Mouse (Mus musculus) heart, embryonic 12.5 days (tissue): ENCODE data around the gene Rpl10. TPM values are rescaled to one million over a fixed set of nuclear protein-coding genes. Genes with fewer than 3 reads are reported as not detected.

Experiments used
- ATAC-seq: fragments of 200-750 bp; cut with Nextera tagmentation; 2 replicates; pipeline ENCODE4 v1.8.0; 2017; ENCODE audit warnings: moderate TSS enrichment, moderate library complexity; ENCODE audit not compliant: insufficient number of reproducible peaks, low FRiP score
- H3K27ac ChIP-seq: fragments of 300-500 bp; sonication (generic); 2 replicates; pipeline ENCODE4 v1.5.1; 2016; ENCODE audit warnings: mild to moderate bottlenecking, moderate library complexity; ENCODE audit not compliant: poor library complexity, severe bottlenecking
- H3K27me3 ChIP-seq: fragments of 300-500 bp; sonication (generic); replicated peaks from 2 replicates; pipeline ENCODE4 v1.6.1; 2016; ENCODE audit warnings: mild to moderate bottlenecking, moderate library complexity
- H3K36me3 ChIP-seq: fragments of 300-500 bp; sonication (generic); 2 replicates; pipeline ENCODE4 v1.6.1; 2016; ENCODE audit warnings: mild to moderate bottlenecking, moderate library complexity
- H3K4me1 ChIP-seq: fragments of 300-500 bp; sonication (generic); replicated peaks from 2 replicates; pipeline ENCODE4 v1.6.1; 2016; ENCODE audit warnings: mild to moderate bottlenecking
- H3K4me2 ChIP-seq: fragments of 300-500 bp; sonication (generic); 2 replicates; pipeline ENCODE4 v1.6.1; 2016; ENCODE audit warnings: mild to moderate bottlenecking, moderate library complexity
- H3K4me3 ChIP-seq: fragments of 300-500 bp; sonication (generic); 2 replicates; pipeline ENCODE4 v1.5.1; 2016; ENCODE audit warnings: mild to moderate bottlenecking
- H3K9ac ChIP-seq: fragments of 300-500 bp; sonication (generic); 2 replicates; pipeline ENCODE4 v1.6.1; 2016; ENCODE audit warnings: mild to moderate bottlenecking, moderate library complexity
- H3K9me3 ChIP-seq: fragments of 300-500 bp; sonication (generic); replicated peaks from 2 replicates; pipeline ENCODE4 v1.6.1; 2016; ENCODE audit warnings: mild to moderate bottlenecking, moderate library complexity
- WGBS: fragments of 180-500 bp; shearing (Covaris S2); methylation state at CpG from one replicate; pipeline ENCODE4 v1.1.7; 2016; 5-methylcytosine and 5-hydroxymethylcytosine counted together
- polyA plus RNA-seq: library from polyadenylated mRNA; unstranded; fragments of >200 nt; fragmentation: Nextera tagmentation; extraction: Ambion mirVana; gene quantifications from 2 replicates; pipeline ENCODE4 v1.2.1, GENCODE M21; 2016

Rpl10 gene
- polyA plus RNA-seq, 1 experiment from 2014 or later = 437 TPM

DNA sequence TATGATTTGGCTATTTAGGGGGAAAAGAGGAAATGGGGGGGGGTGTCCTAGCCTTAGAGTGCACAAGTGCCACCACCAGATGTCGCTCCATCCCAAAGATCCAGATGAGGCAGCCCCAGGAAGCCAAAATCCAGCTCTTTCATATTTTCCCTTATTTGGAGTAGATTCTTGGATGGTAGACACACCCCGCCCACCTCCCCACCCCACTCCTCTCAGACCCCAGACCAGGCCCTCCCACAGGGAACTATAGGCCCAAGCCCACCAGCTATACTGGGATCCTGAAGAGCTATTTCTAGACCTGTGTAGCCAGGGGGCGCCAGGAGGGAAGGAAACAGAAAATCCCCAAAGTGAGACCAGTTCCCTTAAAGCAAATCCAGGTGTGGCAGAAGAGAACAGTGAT lies 22.0 kb upstream of the Rpl10 start:
- Histone ChIP-seq H3K4me1 (peaks cover 7% of the 10 kb centered on the region), H3K4me3 (peak overlapping the region; percentile 53), H3K36me3 (no peaks in the 10 kb centered on the region), H3K9me3 (no peaks in the 10 kb centered on the region), H3K27me3 (no peaks in the 10 kb centered on the region), H3K4me2 (peak overlapping the region; percentile 71), H3K27ac (peak overlapping the region; percentile 73), H3K9ac (peak overlapping the region; percentile 67)
- 5% methylated on average over 3 of the region's 3 CpGs for WGBS
- no peak for ATAC-seq

DNA sequence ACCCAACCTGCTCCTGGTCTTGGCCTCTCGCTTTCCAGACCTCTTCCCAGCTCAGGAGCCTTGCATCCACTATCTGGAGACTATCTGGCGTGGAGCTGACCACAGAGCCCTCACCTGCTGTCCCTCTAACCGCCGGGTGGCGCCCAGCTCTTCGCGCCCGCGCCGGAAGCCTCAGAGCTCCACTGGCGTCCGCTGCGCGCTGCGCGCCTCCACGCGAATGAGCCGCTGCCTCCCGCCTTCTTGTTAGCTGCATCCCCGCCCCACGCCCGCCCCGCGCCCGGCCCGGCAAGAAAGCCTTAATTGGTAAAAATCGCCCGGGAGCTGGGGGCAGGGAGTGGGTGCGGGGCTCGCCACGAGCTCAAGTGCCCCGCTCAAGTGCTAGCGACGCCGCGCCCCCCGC lies 21.0 kb upstream of the Rpl10 start, which contains the start of gene Flna:
Gene Flna (minus strand): TSS at position 206 of the 400 bp plus-strand sequence.
- no peak for ATAC-seq
- H3K4me2 ChIP-seq = peak within 1 kb of the TSS; percentile 71
- H3K9ac ChIP-seq = peak within 1 kb of the TSS; percentile 67
- H3K4me1 ChIP-seq = 0 out of 2 replicates have a peak, but pooled peaks cover 3% of the 10 kb centered on the region
- peak within 1 kb of the TSS; percentile 73 for H3K27ac ChIP-seq
- H3K27me3 ChIP-seq = no peaks in the 10 kb centered on the region
- WGBS = 10% methylated on average over 38 of the region's 38 CpGs
- H3K36me3 ChIP-seq = no peaks in the 10 kb centered on the region
- H3K4me3 ChIP-seq = peak within 1 kb of the TSS; percentile 53
- H3K9me3 ChIP-seq = no peaks in the 10 kb centered on the region

DNA sequence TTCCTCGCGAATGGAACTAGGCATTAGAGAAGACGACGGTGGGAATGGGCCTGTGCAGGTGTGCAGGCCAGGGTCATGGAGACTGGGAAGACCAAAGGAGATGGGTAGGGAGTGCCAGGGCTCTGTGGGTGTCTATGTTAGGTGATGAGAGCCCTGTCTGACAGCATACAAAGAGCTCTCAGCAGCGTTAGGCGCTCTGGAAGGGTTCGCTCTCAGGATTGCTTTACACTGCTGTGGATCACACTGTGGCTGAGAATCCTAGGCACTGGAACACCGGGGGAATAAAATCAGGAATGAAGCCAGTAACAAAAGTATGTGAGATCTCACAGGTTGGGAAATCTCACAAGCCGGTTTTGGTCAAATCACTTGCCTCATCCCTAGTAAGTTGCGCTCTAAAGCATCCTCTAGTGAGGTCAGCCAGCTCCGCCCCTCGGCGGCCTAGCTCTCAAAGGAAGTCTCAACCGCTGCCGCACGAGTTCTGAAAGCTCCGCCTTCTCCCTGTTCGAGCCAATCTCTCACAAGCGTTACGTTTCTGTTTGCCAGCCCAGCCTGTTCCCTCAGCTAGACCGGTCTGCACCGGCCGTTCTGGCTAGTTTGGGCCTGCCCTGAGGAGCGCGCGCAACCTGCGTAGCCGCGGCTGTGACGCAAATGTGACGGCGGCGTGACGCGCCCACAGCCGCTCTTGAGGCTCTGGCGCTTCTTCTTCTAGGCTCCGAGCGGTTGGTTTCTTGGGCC lies 16.3 kb upstream of the Rpl10 start, which contains the start of gene Emd:
Gene Emd (plus strand): TSS at position 535 of the 735 bp plus-strand sequence.
- peak within 1 kb of the TSS; percentile 63 for H3K4me3 ChIP-seq
- H3K4me1 ChIP-seq = peaks cover 7% of the 10 kb centered on the region; the same call in 1 of the 2 replicates
- ATAC-seq = peak; percentile 95
- H3K27me3 ChIP-seq = no peaks in the 10 kb centered on the region
- no peaks in the 10 kb centered on the region for H3K9me3 ChIP-seq
- H3K36me3 ChIP-seq = peaks cover 23% of the 10 kb centered on the region
- H3K27ac ChIP-seq = peak within 1 kb of the TSS; percentile 96
- peak within 1 kb of the TSS; percentile 79 for H3K4me2 ChIP-seq
- H3K9ac ChIP-seq = peak within 1 kb of the TSS; percentile 84
- WGBS = 23% methylated on average over 39 of the region's 39 CpGs

DNA sequence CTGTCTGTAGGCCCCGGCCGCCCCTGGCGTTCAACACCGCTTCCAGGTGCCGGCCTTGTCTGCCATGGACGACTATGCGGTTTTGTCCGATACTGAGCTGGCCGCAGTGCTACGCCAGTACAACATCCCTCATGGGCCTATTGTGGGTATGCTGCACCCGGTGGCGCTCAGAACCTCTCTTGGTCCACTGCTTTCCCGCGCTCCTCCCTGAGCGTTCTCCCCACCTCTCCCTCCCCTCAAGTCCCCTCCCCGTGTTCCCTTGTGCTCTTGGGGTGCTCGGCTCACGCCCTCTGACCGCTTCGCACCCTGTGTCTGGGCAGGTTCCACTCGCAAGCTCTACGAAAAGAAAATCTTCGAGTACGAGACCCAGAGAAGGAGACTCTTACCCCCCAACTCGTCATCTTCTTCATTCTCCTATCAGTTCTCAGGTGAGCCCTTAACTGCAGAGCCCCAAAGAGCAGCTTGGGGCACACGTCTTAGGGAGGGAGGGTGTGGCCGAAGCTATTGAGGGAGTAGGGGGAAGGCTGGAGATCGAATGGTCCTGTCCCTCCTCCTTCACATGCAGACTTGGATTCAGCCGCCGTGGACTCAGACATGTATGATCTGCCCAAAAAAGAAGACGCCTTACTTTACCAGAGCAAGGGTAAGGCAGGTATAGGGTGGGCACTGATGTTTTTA lies 15.6 kb upstream of the Rpl10 start:
- Histone ChIP-seq H3K9me3 (no peaks in the 10 kb centered on the region), H3K36me3 (peaks cover 23% of the 10 kb centered on the region), H3K4me2 (peak overlapping the region; percentile 79), H3K27me3 (no peaks in the 10 kb centered on the region), H3K4me3 (peak overlapping the region; percentile 63), H3K9ac (peak overlapping the region; percentile 84), H3K27ac (peak overlapping the region; percentile 96), H3K4me1 (peaks cover 5% of the 10 kb centered on the region; the same call in 1 of the 2 replicates)
- WGBS = 21% methylated on average over 31 of the region's 31 CpGs
- ATAC-seq = peak; percentile 70

DNA sequence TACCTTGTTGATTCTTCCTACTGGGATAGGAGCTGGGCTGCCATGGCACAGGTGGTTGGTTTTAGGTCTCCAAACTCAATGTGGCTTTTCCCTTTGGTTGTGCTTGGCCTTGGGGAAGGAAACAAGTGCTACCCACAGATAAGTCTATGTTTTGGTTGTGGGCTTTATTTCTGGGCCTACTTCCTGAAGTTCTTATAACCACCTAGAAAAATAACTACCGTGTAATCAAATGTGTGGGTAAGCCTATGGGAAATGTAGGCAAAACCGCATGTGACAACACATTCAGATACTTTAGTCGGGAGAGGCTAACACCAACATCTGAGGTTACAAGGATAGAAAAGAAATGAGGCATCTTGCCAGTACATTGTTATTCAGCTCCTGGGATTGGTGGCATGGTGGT lies 12.9 kb upstream of the Rpl10 start:
- H3K4me1 ChIP-seq = peaks cover 4% of the 10 kb centered on the region; the same call in 1 of the 2 replicates
- whole genome bisulfite sequencing = 83% methylated on average over 3 of the region's 3 CpGs
- H3K27me3 ChIP-seq = no peaks in the 10 kb centered on the region
- H3K27ac ChIP-seq = no peak overlapping the region
- H3K9ac ChIP-seq = no peak overlapping the region
- no peak overlapping the region for H3K4me2 ChIP-seq
- H3K9me3 ChIP-seq = no peaks in the 10 kb centered on the region
- H3K4me3 ChIP-seq = no peak overlapping the region
- H3K36me3 ChIP-seq = peaks cover 25% of the 10 kb centered on the region
- no peak for ATAC-seq

DNA sequence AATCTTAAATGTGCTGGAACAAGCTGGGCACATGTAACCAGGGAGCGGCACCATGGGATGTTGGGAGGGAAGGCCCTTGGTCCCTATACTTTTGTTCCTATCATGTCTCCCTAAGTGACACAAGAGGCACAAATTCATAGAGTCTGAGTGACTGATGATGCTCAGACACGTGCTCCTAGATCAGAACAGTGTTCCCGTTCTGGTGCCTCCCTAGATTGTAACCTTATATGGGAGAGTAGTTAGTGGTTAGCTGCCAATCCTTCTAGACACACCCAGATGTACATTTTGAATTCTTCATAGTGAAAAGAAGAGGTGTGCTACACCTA lies 913 bp upstream of the Rpl10 start:
- Histone ChIP-seq H3K4me2 (peak overlapping the region; percentile 65), H3K9ac (peak overlapping the region; percentile 60), H3K4me3 (peak overlapping the region; percentile 67), H3K36me3 (peaks cover 7% of the 10 kb centered on the region), H3K4me1 (no peaks in the 10 kb centered on the region), H3K27ac (peak overlapping the region; percentile 92), H3K27me3 (no peaks in the 10 kb centered on the region), H3K9me3 (no peaks in the 10 kb centered on the region)
- WGBS = 29% methylated on average over 3 of the region's 3 CpGs
- peak; percentile 22; the same call in 1 of the 2 replicates for ATAC-seq

DNA sequence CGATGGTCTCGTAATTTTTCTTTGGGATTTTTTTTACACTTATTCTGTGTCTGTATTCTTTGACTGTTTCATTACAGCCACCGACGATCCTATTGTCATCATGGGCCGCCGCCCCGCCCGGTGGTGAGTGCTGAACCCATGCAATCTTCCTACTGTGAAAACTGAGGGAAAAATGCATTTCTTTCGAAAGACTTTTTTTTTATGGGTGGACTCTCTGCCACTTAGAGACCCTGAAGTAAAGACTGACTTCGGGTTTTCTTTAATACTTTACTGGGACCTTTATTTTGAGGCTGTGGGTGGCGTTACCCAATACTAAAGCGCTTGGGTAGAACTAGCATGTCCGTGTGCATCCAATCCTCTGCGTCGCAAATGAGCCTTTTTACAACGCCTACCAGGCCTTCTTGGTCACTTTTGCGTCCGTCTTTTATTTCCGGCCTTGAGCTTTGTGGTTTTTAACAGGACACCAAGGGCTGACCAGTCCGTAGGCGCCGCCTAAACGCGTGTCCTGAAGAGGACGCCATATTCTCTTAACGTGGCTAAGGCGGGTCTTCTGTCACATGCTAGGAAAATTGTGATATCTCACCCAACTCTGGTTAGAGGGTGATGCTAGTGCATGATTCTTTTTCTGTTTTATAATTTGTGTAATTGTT lies 415 bp downstream of the Rpl10 start:
- Histone ChIP-seq H3K27me3 (no peaks in the 10 kb centered on the region), H3K36me3 (peaks cover 7% of the 10 kb centered on the region), H3K27ac (peak overlapping the region; percentile 76), H3K4me2 (peak overlapping the region; percentile 65), H3K9ac (peak overlapping the region; percentile 88), H3K4me3 (peak overlapping the region; percentile 67), H3K4me1 (no peaks in the 10 kb centered on the region), H3K9me3 (no peaks in the 10 kb centered on the region)
- no peak for ATAC-seq
- 11% methylated on average over 27 of the region's 27 CpGs for WGBS

DNA sequence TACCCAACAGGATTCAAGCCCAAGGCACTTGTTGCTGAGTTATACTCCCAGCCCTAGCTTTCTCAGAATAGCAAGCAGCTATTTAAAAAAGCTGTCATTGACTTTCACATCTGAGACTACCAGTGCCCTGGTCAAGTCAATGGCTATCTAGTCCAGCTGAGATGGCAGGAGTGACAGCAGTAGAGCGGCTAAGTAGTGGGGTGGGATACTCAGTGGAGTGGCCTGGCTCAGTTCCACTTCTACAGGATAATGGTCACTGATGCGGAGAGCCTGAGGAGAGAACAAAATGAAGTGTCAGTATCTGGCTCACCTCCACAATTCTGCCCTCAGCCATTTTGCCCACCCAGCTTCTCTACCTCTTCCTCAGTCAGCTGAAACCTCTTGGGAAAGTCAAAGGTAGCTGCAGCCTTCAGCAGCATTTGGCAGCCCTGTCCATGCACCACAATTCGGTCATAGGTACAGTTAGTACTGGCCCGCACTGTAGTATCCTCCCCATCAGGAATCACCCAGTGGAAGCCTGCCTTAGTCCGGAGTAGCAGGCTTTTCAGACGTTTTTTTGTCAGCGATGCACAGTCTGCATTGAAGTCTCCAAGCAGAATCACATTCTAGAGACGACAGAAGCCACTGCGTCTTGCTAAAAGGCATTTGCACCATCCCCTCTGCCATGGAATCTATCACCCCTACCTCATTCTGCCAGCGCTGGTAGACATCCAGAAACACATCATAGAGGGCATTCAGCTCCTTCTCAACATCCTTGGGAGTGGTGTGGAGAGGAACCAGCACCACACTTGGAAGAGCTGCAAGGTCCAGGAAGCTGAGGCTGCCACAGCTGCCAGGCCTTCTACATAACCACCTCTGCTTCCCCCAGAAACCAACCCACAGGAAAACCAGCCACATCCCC lies 3.1 kb downstream of the Rpl10 start:
- no peak for ATAC-seq
- Histone ChIP-seq H3K27ac (no peak overlapping the region), H3K4me1 (no peaks in the 10 kb centered on the region), H3K36me3 (peaks cover 7% of the 10 kb centered on the region), H3K4me3 (no peak overlapping the region), H3K9me3 (no peaks in the 10 kb centered on the region), H3K4me2 (no peak overlapping the region), H3K9ac (no peak overlapping the region), H3K27me3 (no peaks in the 10 kb centered on the region)
- WGBS = 25% methylated on average over 10 of the region's 10 CpGs

DNA sequence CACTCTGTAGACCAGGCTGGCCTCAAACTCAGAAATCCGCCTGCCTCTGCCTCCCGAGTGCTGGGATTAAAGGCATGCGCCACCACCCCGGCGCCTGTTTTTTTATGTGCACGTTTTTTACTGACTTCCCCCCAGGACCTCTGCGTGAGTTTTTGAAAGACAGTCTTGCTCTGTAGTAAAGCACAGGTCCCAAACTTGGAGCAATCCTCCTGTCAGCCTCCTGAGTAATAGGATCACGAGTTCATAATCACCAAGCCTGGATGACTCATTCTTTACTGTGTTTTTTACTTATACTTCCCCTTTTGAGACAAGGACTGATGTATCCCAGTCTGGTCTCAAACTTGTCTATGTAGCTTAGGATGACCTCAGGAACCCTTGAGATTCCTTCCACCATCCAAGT lies 7.3 kb downstream of the Rpl10 start:
- Histone ChIP-seq H3K4me1 (no peaks in the 10 kb centered on the region), H3K36me3 (no peaks in the 10 kb centered on the region), H3K27ac (no peak overlapping the region), H3K9ac (no peak overlapping the region), H3K4me3 (no peak overlapping the region), H3K9me3 (no peaks in the 10 kb centered on the region), H3K4me2 (no peak overlapping the region), H3K27me3 (no peaks in the 10 kb centered on the region)
- 64% methylated on average over 8 of the region's 8 CpGs for WGBS
- no peak for ATAC-seq

DNA sequence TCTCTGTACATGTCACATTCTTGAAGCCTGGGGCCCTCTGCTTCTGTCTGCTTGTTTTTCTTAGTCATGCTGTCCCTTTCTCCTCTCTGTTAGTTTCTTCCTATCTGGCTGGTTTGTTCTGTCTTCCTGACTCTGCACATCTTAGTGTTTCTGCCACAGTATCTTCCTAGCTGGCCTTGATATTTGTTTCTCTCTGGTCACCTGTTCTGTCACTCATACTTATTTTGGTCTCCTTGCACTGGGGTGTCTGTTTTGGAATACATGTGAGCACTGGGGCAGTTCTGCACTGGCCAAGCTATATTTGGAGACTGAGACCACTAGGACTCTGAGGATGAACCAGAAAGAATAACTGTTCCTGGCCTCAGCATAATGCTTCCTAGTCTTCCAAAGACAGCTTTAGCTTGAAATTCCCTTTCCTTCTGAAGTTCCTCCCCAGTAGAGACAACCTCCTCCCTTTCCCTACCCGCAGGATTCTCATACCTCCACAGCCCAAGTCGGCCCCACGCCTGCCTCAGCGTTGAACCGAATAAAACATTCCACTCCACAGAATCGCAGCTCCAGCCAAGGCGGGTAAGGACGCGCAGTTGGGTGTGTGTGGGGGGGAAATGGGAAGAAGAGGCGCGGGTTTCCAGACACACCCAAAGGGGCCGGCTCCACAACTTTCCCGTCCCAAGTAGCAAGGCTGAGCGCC lies 10.6 kb downstream of the Rpl10 start:
- H3K4me2 ChIP-seq = peak overlapping the region; percentile 80
- peaks cover 7% of the 10 kb centered on the region for H3K4me1 ChIP-seq
- peak overlapping the region; percentile 57 for H3K4me3 ChIP-seq
- peak; percentile 23 for ATAC-seq
- no peaks in the 10 kb centered on the region for H3K9me3 ChIP-seq
- 0 out of 2 replicates have a peak, but pooled peaks cover 2% of the 10 kb centered on the region for H3K36me3 ChIP-seq
- WGBS = 9% methylated on average over 14 of the region's 14 CpGs
- peak overlapping the region; percentile 79 for H3K9ac ChIP-seq
- H3K27me3 ChIP-seq = no peaks in the 10 kb centered on the region
- H3K27ac ChIP-seq = peak overlapping the region; percentile 88
